Mouse (Mus musculus) neural tube, embryonic 10.5 days (tissue): ENCODE measurements around the gene Acan.

Experiments used
- DNase-seq: peaks from one replicate; pipeline ENCODE4 v3.0.0-alpha.2; 2017; ENCODE audit warnings: low spot score; ENCODE audit errors: extremely low spot score

The Acan gene

GRCm38 (mm10) chr7:79053383-79053889 lies at the start of gene Acan:
Gene Acan (plus strand): TSS chr7:79053483.
- peak; percentile 46 for DNase-seq

- no peak for DNase-seq
These were observed 31.9 kb upstream of the Acan start for GRCm38 (mm10) chr7:79021293-79021905.

DNA sequence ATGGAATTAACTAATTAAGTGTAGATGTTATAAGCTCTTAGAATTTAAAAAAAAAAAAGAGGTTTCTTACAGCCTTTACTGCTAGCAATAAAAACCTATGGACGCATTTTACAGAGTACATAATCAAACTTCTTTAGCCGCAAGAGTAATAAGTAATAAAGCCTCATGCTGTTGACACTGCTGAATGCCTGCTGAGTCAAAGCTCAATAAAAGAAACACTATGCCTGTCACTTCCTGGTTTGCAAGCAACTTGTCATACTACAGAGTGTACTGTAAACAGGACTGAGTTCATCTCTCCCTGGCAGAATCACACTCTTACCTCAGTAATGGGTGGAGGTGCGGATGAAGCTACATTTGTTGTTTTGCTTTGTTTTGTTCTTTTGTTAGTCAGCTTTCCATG lies 24.1 kb upstream of the Acan start:
- DNase-seq, result no peak

DNA sequence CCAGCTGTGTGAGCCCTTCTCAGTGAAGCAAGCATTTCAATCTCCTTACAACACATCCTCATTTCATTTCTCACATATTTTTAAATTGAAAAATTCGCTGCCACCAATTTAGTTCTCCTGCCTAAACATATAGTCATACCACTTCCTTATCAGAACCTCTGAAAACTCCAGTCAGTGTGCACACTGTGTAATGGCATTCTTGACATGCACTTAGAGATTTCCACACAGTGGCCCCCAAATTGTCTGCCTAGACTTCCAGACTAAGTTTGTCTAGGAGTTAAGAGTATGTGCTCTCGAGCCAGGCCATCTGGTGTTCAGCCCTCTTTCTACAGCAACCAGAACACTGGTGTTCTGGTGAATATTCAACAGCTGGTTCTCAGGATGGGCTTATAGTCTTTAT lies 19.5 kb upstream of the Acan start:
- DNase-seq, result no peak

- no peak for DNase-seq
These were observed 18.8 kb upstream of the Acan start for GRCm38 (mm10) chr7:79034521-79034920.

- DNase-seq, result peak; percentile 19
These were observed 1.2 kb upstream of the Acan start for GRCm38 (mm10) chr7:79052081-79052480.

GRCm38 (mm10) chr7:79052521-79053382 lies 531 bp upstream of the Acan start:
- DNase-seq, result no peak

- peak; percentile 18 for DNase-seq
These were observed 828 bp downstream of the Acan start for GRCm38 (mm10) chr7:79054111-79054510.

DNA sequence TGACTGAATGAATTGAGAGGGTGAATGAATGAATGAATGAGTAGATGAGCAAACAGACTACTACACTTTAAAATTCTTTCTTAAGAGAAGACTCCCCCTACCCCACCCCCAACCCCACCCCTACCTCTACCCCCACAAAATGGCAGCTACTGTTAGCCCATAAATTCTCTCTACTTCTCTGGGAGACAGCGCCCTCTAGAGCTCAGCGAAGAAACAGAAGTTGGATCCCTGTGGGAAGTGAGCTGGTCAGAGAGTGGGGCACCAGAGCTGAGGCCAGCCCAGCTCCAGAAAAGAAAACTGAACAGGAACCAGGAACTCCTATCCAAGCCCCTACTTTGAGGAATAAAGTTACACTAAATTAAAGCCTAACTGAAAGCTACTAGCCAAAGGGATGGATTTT lies 5.3 kb downstream of the Acan start:
- DNase-seq, result no peak

DNA sequence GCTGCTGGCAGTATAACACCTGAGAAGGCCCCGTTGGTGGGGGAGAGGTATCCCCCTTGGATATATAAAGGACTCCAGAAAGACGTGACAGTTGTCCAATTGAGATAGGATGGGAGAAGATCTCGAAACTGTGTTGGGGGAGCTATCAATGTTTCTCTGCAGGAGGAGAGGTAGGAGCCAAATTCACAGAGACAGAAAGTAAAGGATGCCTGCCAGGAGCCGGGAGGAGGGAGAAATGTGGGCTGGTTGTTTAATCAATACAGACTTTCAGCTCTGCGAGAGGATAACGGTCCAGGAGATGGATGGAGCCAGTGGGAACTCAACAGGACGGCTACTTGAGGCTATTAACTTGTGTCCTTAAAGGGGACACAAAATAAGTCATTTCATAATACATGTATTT lies 14.2 kb downstream of the Acan start:
- no peak for DNase-seq

DNA sequence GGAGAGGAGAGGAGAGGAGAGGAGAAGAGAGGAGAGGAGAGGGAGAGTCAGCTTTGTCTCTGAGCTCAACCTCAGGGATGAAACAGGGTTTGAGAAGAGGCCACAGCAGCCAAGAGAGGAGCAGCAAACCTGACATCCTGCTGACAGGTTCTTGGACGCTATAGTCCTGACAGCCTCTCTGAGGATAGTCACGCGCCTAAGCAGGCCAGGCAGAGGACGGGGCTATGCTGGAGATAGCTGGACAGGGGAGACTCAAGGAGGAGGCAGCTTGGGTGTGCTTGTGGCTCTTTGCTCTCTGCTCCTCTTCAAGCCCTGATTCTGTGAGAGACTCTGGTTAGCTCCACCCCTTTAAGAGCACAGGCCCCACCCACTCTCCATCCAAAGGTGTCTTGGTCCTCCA lies 14.9 kb downstream of the Acan start:
- no peak for DNase-seq

- DNase-seq, result no peak
These were observed 25.9 kb downstream of the Acan start for GRCm38 (mm10) chr7:79079212-79079611.

DNA sequence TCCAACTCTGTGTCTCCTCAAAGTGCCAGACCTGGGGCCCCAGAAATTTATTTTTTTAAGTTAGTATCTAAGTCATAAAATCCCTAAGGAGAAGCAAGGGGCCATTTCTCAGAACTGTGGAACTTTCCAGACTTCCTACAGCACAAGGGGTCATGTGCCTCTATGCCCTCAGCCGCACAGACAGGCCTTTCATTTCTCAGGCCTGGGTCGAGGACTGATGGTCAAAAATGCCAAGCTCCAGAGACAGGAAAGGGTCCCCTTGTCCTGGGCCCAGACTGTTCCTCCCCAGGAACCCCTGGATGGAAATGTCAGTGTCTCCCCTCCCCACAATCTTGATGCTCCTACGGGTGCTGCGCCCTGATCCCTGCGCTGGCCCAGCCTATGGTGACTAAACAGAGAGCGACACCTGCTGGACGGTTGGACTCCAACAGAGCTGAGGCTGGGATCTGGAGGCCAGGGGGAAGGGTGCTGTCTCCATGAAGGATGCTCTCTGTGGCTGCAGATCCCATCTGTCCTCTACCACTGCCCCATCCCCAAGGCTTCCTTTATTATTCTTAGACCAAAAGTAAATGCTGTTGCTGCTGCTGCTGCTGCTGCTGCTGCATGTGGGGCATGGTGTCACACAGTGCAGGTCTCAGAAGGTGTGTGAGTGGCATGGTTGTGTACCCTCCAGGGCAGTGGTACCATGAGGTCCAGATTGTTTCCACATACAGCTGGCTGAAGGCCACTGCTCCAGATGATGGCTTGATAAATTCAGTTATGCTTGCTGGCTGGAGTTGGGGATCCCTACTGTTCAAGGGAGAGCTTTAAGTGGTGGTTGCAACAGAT lies 27.5 kb downstream of the Acan start:
- DNase-seq, result peak; percentile 74

DNA sequence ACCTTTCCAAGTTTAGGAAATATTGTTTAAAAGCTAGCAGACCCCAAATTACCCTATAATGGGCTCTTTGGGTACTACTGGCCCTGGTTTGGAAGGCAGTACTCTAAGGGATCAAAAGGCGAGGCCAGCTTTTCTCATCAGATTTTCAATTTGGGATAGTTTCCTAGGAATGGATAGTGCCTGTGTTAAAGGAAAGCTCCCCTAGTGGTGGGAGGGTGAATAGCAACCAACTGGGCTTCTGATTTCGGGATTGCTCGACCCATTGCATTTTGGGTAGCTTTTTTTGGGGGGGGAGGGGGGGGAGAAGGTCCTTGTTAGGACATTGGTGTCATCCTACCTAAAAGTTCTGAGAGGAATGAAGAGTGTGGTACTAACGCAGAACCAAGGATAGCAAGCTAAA lies 35.8 kb downstream of the Acan start:
- DNase-seq, result no peak

DNA sequence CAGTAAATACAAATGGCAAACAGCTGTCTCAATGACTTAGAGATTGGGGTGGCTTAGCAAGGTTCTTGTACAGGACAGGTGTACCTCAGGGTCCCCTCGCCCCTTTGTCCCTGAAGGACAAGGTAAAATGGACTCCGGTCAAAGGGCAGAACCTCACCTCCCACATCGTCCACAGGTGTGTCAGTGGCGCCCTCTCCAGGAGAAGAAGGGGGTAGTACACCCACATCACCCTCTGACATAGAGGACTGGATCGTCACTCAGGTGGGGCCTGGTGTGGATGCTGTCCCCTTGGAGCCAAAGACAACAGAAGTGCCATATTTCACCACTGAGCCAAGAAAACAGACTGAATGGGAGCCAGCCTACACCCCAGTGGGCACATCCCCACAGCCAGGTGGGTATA lies 43.2 kb downstream of the Acan start:
- no peak for DNase-seq

GRCm38 (mm10) chr7:79113848-79114247 lies 60.6 kb downstream of the Acan start:
- no peak for DNase-seq

DNA sequence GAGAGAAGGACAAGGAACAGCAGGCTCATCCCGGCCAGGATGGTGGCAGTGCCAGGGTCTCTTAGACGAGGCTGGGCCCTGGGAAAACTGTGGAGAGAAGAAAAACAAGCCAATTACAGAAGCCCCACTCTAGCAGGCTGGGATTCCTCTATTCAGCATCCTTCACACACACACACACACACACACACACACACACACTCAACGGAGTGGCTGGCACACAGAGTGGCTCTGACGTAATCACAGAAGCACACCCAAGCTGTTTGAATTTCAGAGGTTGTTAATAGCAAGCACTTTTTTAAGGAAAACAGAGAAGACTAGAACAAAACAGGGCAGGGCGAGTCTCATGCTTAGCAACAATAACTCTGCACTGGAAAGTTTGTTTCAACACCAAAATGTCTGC lies 70.2 kb downstream of the Acan start:
- DNase-seq, result no peak

DNA sequence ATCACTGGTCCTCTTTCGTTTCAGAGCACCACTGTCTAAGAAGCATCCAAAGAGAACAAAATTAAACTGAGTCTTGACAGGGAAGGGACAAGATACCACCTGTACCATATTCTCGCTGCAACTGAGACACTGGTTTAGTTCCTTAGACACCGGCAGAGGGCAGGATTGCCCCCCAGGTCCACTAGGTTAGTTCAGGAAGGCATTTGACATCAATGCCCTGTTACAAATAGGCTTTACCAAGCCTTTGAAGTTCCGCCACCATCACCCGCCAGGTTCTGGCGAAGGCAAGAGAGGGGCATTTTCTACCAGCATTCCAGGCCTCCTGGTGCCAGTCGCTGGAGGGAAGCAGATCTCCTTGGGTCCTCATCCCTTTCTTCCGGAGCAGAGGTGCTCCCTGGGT lies 76.6 kb downstream of the Acan start:
- DNase-seq, result peak; percentile 35

GRCm38 (mm10) chr7:79130385-79130784 lies 77.1 kb downstream of the Acan start:
- peak; percentile 35 for DNase-seq

GRCm38 (mm10) chr7:79130843-79131444 lies 77.7 kb downstream of the Acan start, which contains the start of gene Hapln3:
Gene Hapln3 (minus strand): TSS chr7:79131018.
- DNase-seq, result peak; percentile 45

DNA sequence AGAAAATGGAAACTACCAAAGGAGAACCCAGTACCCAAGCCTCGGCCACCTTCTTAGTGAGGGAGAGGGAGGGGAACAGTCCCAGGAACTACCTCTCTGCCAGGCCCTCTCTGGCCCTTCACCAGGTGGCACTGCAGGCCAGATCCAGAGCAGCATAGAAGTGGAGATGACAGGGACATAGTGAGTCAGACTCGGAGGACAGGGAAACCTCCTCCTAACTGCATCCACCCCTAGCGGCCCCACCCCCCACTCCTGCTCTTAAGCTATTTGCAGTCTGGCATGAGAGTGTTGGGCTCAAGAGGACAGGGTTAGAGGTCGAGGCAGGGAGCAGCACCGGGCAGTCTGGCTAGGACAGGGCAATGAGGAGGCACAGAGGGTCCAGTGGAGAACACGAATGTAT lies 80.1 kb downstream of the Acan start:
- no peak for DNase-seq
